Mouse (Mus musculus) CH12.LX (cell line): ENCODE data around the gene Rplp0. TPM values are rescaled to one million over a fixed set of nuclear protein-coding genes. Genes with fewer than 3 reads are reported as not detected.

Experiments used
- DNase-seq: peaks from one replicate; pipeline ENCODE4 v3.0.0-alpha.2; 2013; ENCODE audit errors: extremely low read depth
- H3K27ac ChIP-seq: 2 replicates; pipeline ENCODE4 v1.5.1; 2012; ENCODE audit warnings: low read depth, mild to moderate bottlenecking, control low read depth, moderate library complexity; ENCODE audit not compliant: insufficient read depth
- H3K27me3 ChIP-seq: replicated peaks from 2 replicates; pipeline ENCODE3; 2012; ENCODE audit warnings: inconsistent platforms
- H3K36me3 ChIP-seq, 2 experiments: replicated peaks in 1 of 2; 2 replicates each; pipeline versions ENCODE3 to v1.6.1; 2012; ENCODE audit warnings: inconsistent platforms in 1 of 2, low read length in 1 of 2, mild to moderate bottlenecking in 1 of 2, mixed read lengths in 1 of 2, moderate library complexity in 1 of 2; ENCODE audit not compliant: control insufficient read depth in 1 of 2, insufficient read depth in 1 of 2
- H3K4me1 ChIP-seq, 2 experiments: 2 replicates each; pipeline ENCODE4 v1.6.1; 2012; ENCODE audit warnings: inconsistent platforms in 1 of 2, moderate library complexity in 1 of 2; ENCODE audit not compliant: insufficient read depth in 2 of 2, control insufficient read depth in 1 of 2
- H3K4me2 ChIP-seq: 2 replicates; pipeline ENCODE4 v1.6.1; 2012; ENCODE audit warnings: low read depth, mild to moderate bottlenecking, control low read depth; ENCODE audit not compliant: poor library complexity, insufficient read depth, severe bottlenecking
- H3K4me3 ChIP-seq, 3 experiments: fragments of 150-350 bp in 1 of 3; sonication (generic) in 1 of 3; replicated peaks in 1 of 3; 2 replicates each; pipeline versions ENCODE3 to v1.5.1; 2011 to 2012; ENCODE audit warnings: low read depth in 2 of 3, low read length in 2 of 3, mild to moderate bottlenecking in 2 of 3, moderate library complexity in 2 of 3, control low read depth in 1 of 3, improper control_type of control experiment in 1 of 3, inconsistent platforms in 1 of 3, mixed read lengths in 1 of 3; ENCODE audit not compliant: poor library complexity in 1 of 3
- H3K79me2 ChIP-seq: replicated peaks from 2 replicates; pipeline ENCODE4 v1.6.1; 2012; ENCODE audit warnings: mild to moderate bottlenecking, moderate library complexity; ENCODE audit not compliant: control insufficient read depth, poor library complexity, insufficient read depth, severe bottlenecking; ENCODE audit errors: extremely low read depth
- H3K9ac ChIP-seq: 2 replicates; pipeline ENCODE4 v1.6.1; 2012; ENCODE audit warnings: low read depth, mild to moderate bottlenecking, control low read depth, moderate library complexity; ENCODE audit not compliant: insufficient read depth
- H3K9me3 ChIP-seq: replicated peaks from 2 replicates; pipeline ENCODE3; 2012; ENCODE audit warnings: low read length, inconsistent platforms, mixed read lengths
- BHLHE40 ChIP-seq: IDR thresholded peaks from 2 replicates; pipeline ENCODE4 v1.6.1; 2011; ENCODE audit warnings: mild to moderate bottlenecking, low read depth, low read length, improper control_type of control experiment
- CHD2 ChIP-seq: IDR thresholded peaks from 2 replicates; pipeline ENCODE4 v1.6.1; 2011; ENCODE audit warnings: low read length, improper control_type of control experiment
- CTCF ChIP-seq, 2 experiments: IDR thresholded peaks in 1 of 2; conservative IDR thresholded peaks in 1 of 2; 2 replicates each; pipeline ENCODE4 v1.5.1; 2011 to 2012; ENCODE audit warnings: low read depth in 2 of 2, low read length in 2 of 2, improper control_type of control experiment in 1 of 2, inconsistent platforms in 1 of 2, mild to moderate bottlenecking in 1 of 2, moderate library complexity in 1 of 2
- ETS1 ChIP-seq: conservative IDR thresholded peaks from 2 replicates; pipeline ENCODE4 v1.6.1; 2012; ENCODE audit warnings: low read depth, mild to moderate bottlenecking, inconsistent platforms, low read length, improper control_type of control experiment, moderate library complexity
- GABPA ChIP-seq: IDR thresholded peaks from 2 replicates; pipeline ENCODE4 v1.6.1; 2012; ENCODE audit warnings: low read depth, low read length, improper control_type of control experiment, inconsistent platforms; ENCODE audit not compliant: insufficient replicate concordance
- HCFC1 ChIP-seq: IDR thresholded peaks from 2 replicates; pipeline ENCODE4 v1.6.1; 2012; ENCODE audit warnings: low read depth, mild to moderate bottlenecking, inconsistent platforms, low read length, improper control_type of control experiment
- IRF4 ChIP-seq: IDR thresholded peaks from 2 replicates; pipeline ENCODE4 v1.6.1; 2014; ENCODE audit warnings: low read depth, mild to moderate bottlenecking, inconsistent platforms, low read length, improper control_type of control experiment
- MAFK ChIP-seq: IDR thresholded peaks from 2 replicates; pipeline ENCODE4 v1.6.1; 2011; ENCODE audit warnings: low read length, improper control_type of control experiment; ENCODE audit not compliant: insufficient replicate concordance
- MAX ChIP-seq: IDR thresholded peaks from 2 replicates; pipeline ENCODE4 v1.6.1; 2011; ENCODE audit warnings: low read length, improper control_type of control experiment
- MAZ ChIP-seq: IDR thresholded peaks from 2 replicates; pipeline ENCODE4 v1.6.1; 2012; ENCODE audit warnings: low read depth, mild to moderate bottlenecking, inconsistent platforms, low read length, improper control_type of control experiment, moderate library complexity
- MXI1 ChIP-seq: IDR thresholded peaks from 2 replicates; pipeline ENCODE4 v1.6.1; 2011; ENCODE audit warnings: mild to moderate bottlenecking, low read depth, low read length, improper control_type of control experiment
- MYC ChIP-seq: IDR thresholded peaks from 2 replicates; pipeline ENCODE4 v1.6.1; 2011; ENCODE audit warnings: low read depth, mild to moderate bottlenecking, improper control_type of control experiment, low read length
- NELFE ChIP-seq: IDR thresholded peaks from 2 replicates; pipeline ENCODE4 v1.6.1; 2011; ENCODE audit warnings: low read depth, low read length, improper control_type of control experiment
- PAX5 ChIP-seq: IDR thresholded peaks from 2 replicates; pipeline ENCODE4 v1.6.1; 2012; ENCODE audit warnings: low read length, inconsistent platforms, mixed read lengths
- POLR2A ChIP-seq: IDR thresholded peaks from 2 replicates; pipeline ENCODE4 v1.6.1; 2011; ENCODE audit warnings: low read depth, mild to moderate bottlenecking, improper control_type of control experiment, low read length
- RAD21 ChIP-seq: IDR thresholded peaks from 2 replicates; pipeline ENCODE4 v1.6.1; 2011; ENCODE audit warnings: low read depth, mild to moderate bottlenecking, low read length, improper control_type of control experiment, moderate library complexity
- RCOR1 ChIP-seq: conservative IDR thresholded peaks from 2 replicates; pipeline ENCODE4 v1.6.1; 2012; ENCODE audit warnings: low read depth, mild to moderate bottlenecking, inconsistent platforms, low read length, improper control_type of control experiment
- SIN3A ChIP-seq: IDR thresholded peaks from 2 replicates; pipeline ENCODE4 v1.6.1; 2012; ENCODE audit warnings: low read length, improper control_type of control experiment, inconsistent platforms
- SMC3 ChIP-seq: IDR thresholded peaks from 2 replicates; pipeline ENCODE4 v1.6.1; 2011; ENCODE audit warnings: low read depth, low read length, improper control_type of control experiment
- TCF12 ChIP-seq: IDR thresholded peaks from 2 replicates; pipeline ENCODE4 v1.6.1; 2014; ENCODE audit warnings: low read depth, mild to moderate bottlenecking, inconsistent platforms, low read length, improper control_type of control experiment
- UBTF ChIP-seq: IDR thresholded peaks from 2 replicates; pipeline ENCODE4 v1.6.1; 2012; ENCODE audit warnings: low read depth, mild to moderate bottlenecking, inconsistent platforms, low read length, improper control_type of control experiment, moderate library complexity
- USF1 ChIP-seq: IDR thresholded peaks from 2 replicates; pipeline ENCODE4 v1.6.1; 2014; ENCODE audit warnings: low read depth, mild to moderate bottlenecking, inconsistent platforms, low read length, improper control_type of control experiment
- USF2 ChIP-seq: conservative IDR thresholded peaks from 2 replicates; pipeline ENCODE4 v1.6.1; 2011; ENCODE audit warnings: low read depth, low read length, improper control_type of control experiment
- ZC3H11A ChIP-seq: IDR thresholded peaks from 2 replicates; pipeline ENCODE4 v1.6.1; 2012; ENCODE audit warnings: low read depth, mild to moderate bottlenecking, inconsistent platforms, low read length, improper control_type of control experiment
- ZKSCAN1 ChIP-seq: IDR thresholded peaks from 2 replicates; pipeline ENCODE4 v1.6.1; 2012; ENCODE audit warnings: low read depth, inconsistent platforms, low read length, improper control_type of control experiment, borderline replicate concordance
- dilution Hi-C: fragments of 300-500 bp; cut with MboI; formaldehyde crosslinking; loops from 2 replicates; pipeline ENCODE4 v1.14.3; 2020; ENCODE audit warnings: low sequenced_read_pairs; ENCODE audit not compliant: extremely low pct_unique_long_range_greater_than_20kb, extremely low pct_ligation_motif_present
- in situ Hi-C: fragments of 300-500 bp; cut with MboI; formaldehyde crosslinking; loops from 3 replicates; pipeline ENCODE4 v1.14.3; 2019; ENCODE audit warnings: low sequenced_read_pairs, low pct_ligation_motif_present, low pct_unique_long_range_greater_than_20kb, mixed read lengths
- polyA plus RNA-seq: library from polyadenylated mRNA; unstranded; fragments of >175 nt; gene quantifications from 2 replicates; pipeline ENCODE4 v1.2.1, GENCODE M21; 2012; ENCODE audit warnings: low read depth; ENCODE audit not compliant: insufficient read length
- total RNA-seq, 2 experiments: library from RNA; depleted of rRNA; stranded (reverse); fragments of 300-350 nt in 1 of 2; fragments of >200 nt in 1 of 2; gene quantifications; 2 replicates each; pipeline ENCODE4 v1.2.3; 2012 to 2014

Gene Rplp0
- total and polyA plus RNA-seq, 3 experiments: 4,800 to 6,606 (median 5,581) TPM

- in situ Hi-C loops (no loop called here), dilution Hi-C loops (no loop called here)
- TF ChIP-seq CHD2: no peak
- TF ChIP-seq HCFC1: no peak
- Histone ChIP-seq H3K27ac (no peak overlapping the region), H3K4me1 (peaks cover 9 to 62% of the 10 kb centered on the region in 2 experiments), H3K4me2 (no peak overlapping the region), H3K36me3 (peaks cover 54 to 99% of the 10 kb centered on the region in 2 experiments), H3K27me3 (no peaks in the 10 kb centered on the region), H3K9ac (no peak overlapping the region), H3K79me2 (no peaks in the 10 kb centered on the region), H3K4me3 (peak overlapping the region in 1 of 3 experiments; percentile 20), H3K9me3 (no peaks in the 10 kb centered on the region)
- no peak for DNase-seq
These were observed 8.7 kb upstream of the Rplp0 start for GRCm38 (mm10) chr5:115550482-115551005.

- Histone ChIP-seq H3K36me3 (peaks cover 46 to 92% of the 10 kb centered on the region in 2 experiments), H3K27ac (no peak overlapping the region), H3K27me3 (no peaks in the 10 kb centered on the region), H3K4me2 (no peak overlapping the region), H3K9me3 (no peaks in the 10 kb centered on the region), H3K9ac (no peak overlapping the region), H3K79me2 (no peaks in the 10 kb centered on the region), H3K4me1 (peaks cover 9 to 61% of the 10 kb centered on the region in 2 experiments), H3K4me3 (no peak overlapping the region)
- in situ Hi-C loops (no loop called here), dilution Hi-C loops (no loop called here)
- no peak for DNase-seq
- TF ChIP-seq NELFE (no peak), MAX (no peak), PAX5 (no peak), ETS1 (no peak), BHLHE40 (no peak), CTCF (conservative IDR thresholded peaks at IDR 0.05 in 1 of 2, IDR thresholded peaks at IDR 0.05 in 1 of 2; ENCODE audit: low read depth in 2 of 2, low read length in 2 of 2) (no peak), MAZ (no peak), MXI1 (no peak), ZC3H11A (no peak), MAFK (no peak), HCFC1 (no peak), ZKSCAN1 (no peak), SMC3 (no peak), RCOR1 (no peak)
These were observed 7.9 kb upstream of the Rplp0 start for GRCm38 (mm10) chr5:115551386-115551785.

- Histone ChIP-seq H3K79me2 (no peaks in the 10 kb centered on the region), H3K9ac (no peak overlapping the region), H3K27me3 (no peaks in the 10 kb centered on the region), H3K27ac (no peak overlapping the region), H3K36me3 (peaks cover 42 to 88% of the 10 kb centered on the region in 2 experiments), H3K4me3 (no peak overlapping the region), H3K4me1 (peaks cover 9 to 58% of the 10 kb centered on the region in 2 experiments), H3K4me2 (no peak overlapping the region), H3K9me3 (no peaks in the 10 kb centered on the region)
- DNase-seq: no peak
- dilution Hi-C loops (no loop called here), in situ Hi-C loops (no loop called here)
- TF ChIP-seq USF2: no peak
- no peak for TF ChIP-seq CHD2
- no peak for TF ChIP-seq ETS1
- TF ChIP-seq IRF4: no peak
- TF ChIP-seq HCFC1: no peak
- no peak for TF ChIP-seq USF1
- no peak for TF ChIP-seq MAFK
- no peak for TF ChIP-seq MYC
- TF ChIP-seq POLR2A: no peak
- no peak for TF ChIP-seq SIN3A
- no peak for TF ChIP-seq GABPA
- no peak for TF ChIP-seq TCF12
- TF ChIP-seq RAD21: no peak
- no peak for TF ChIP-seq UBTF
- TF ChIP-seq MAX: no peak
- no peak for TF ChIP-seq MXI1
- no peak for TF ChIP-seq RCOR1
These were observed 7.5 kb upstream of the Rplp0 start for GRCm38 (mm10) chr5:115551799-115552198.
